ENCODE assay signal across 7 mouse cellular contexts in genomic region chr17:88954011-88954410, GRCm38 (mm10).
DNase-seq lines count a peak whose midpoint lies in the region; ATAC-seq lines count a peak whose summit lies in the region.

No protein-coding gene starts in this region.

- DNase-seq in urinary bladder, postnatal 36 days (ENCODE audit: low spot score in 2 of 2), result peak; percentile 4 to 13
- no peak for DNase-seq in urinary bladder, postnatal 10 days (ENCODE audit: low spot score)
- DNase-seq in cerebellum, adult 18-20 months, result peak; percentile 43 to 52
- DNase-seq in kidney, postnatal 14 days, result peak; percentile 52
- peak; percentile 27 for DNase-seq in lung, postnatal 36 days
- peak; percentile 48 for DNase-seq in right cerebral cortex, postnatal 4 days

- ATAC-seq in frontal cortex, adult (ENCODE audit: low TSS enrichment), result peak; percentile 97
